Mouse (Mus musculus): ENCODE results near the gene Srsf2. TPM values are rescaled to one million over a fixed set of nuclear protein-coding genes. Genes with fewer than 3 reads are reported as not detected.
"Not testable (repeated sequence)": the region's sequence is repeated elsewhere in the genome, so short reads cannot be mapped to it uniquely, and the experiment has no call there.

The Srsf2 gene
- polyA plus RNA-seq (2015; fragmentation: Nextera tagmentation; extraction: Ambion mirVana), result 345 and 360 TPM in 2 replicates

- Histone ChIP-seq H3K9me3 (replicated peaks; ENCODE audit: control insufficient read depth, low read length) (no peaks in the 10 kb centered on the region), H3K4me1 (ENCODE audit: control insufficient read depth, low read depth, low read length) (peaks cover 12% of the 10 kb centered on the region), H3K4me3 (ENCODE audit: low read depth, low read length) (peak within 1 kb of the TSS; percentile 96), H3K27ac (ENCODE audit: low read length) (peak within 1 kb of the TSS; percentile 92), H3K4me2 (ENCODE audit: low read depth, low read length) (peak within 1 kb of the TSS; percentile 90), H3K36me3 (ENCODE audit: control insufficient read depth, insufficient read depth) (peaks cover 29% of the 10 kb centered on the region), H3K9ac (ENCODE audit: low read depth, low read length) (peak within 1 kb of the TSS; percentile 96), H3K27me3 (ENCODE audit: control insufficient read depth, insufficient read depth, low read depth, low read length) (no peaks in the 10 kb centered on the region)
- WGBS (ENCODE audit: insufficient replicate concordance), result under 1% methylated on average over 72 of the region's 74 CpGs
- peak; percentile 79 for ATAC-seq (ENCODE audit: low read depth)
Observed at GRCm38 (mm10) chr11:116852891-116853511, at the start of gene Srsf2. TSS of gene Srsf2 (minus strand) at chr11:116853094.

- not testable (repeated sequence) for H3K36me3 ChIP-seq (ENCODE audit: control insufficient read depth, insufficient read depth); H3K9me3 ChIP-seq (replicated peaks; ENCODE audit: control insufficient read depth, low read length); H3K27ac ChIP-seq (ENCODE audit: low read length); H3K4me3 ChIP-seq (ENCODE audit: low read depth, low read length); ATAC-seq (ENCODE audit: low read depth); H3K9ac ChIP-seq (ENCODE audit: low read depth, low read length); H3K4me2 ChIP-seq (ENCODE audit: low read depth, low read length); H3K4me1 ChIP-seq (ENCODE audit: control insufficient read depth, low read depth, low read length)
- WGBS (ENCODE audit: insufficient replicate concordance), result 65% methylated on average over 10 of the region's 10 CpGs
- H3K27me3 ChIP-seq (ENCODE audit: control insufficient read depth, insufficient read depth, low read depth, low read length), result peaks cover 22% of the 10 kb centered on the region
Observed at GRCm38 (mm10) chr11:116902588-116902987, 49.7 kb upstream of the Srsf2 start.

GRCm38 (mm10) chr11:116899247-116899646, 46.4 kb upstream of the Srsf2 start:
- Histone ChIP-seq H3K4me1 (ENCODE audit: control insufficient read depth, low read depth, low read length) (no peaks in the 10 kb centered on the region), H3K27me3 (ENCODE audit: control insufficient read depth, insufficient read depth, low read depth, low read length) (peaks cover 3% of the 10 kb centered on the region), H3K36me3 (ENCODE audit: control insufficient read depth, insufficient read depth) (no peaks in the 10 kb centered on the region), H3K4me3 (ENCODE audit: low read depth, low read length) (no peak overlapping the region), H3K9ac (ENCODE audit: low read depth, low read length) (no peak overlapping the region), H3K27ac (ENCODE audit: low read length) (no peak overlapping the region), H3K9me3 (replicated peaks; ENCODE audit: control insufficient read depth, low read length) (no peaks in the 10 kb centered on the region), H3K4me2 (ENCODE audit: low read depth, low read length) (no peak overlapping the region)
- 80% methylated on average over 12 of the region's 12 CpGs for WGBS (ENCODE audit: insufficient replicate concordance)
- no peak for ATAC-seq (ENCODE audit: low read depth)

GRCm38 (mm10) chr11:116895402-116895801, 42.5 kb upstream of the Srsf2 start:
- peaks cover 2% of the 10 kb centered on the region; the same call in 1 of the 2 replicates for H3K27me3 ChIP-seq (ENCODE audit: control insufficient read depth, insufficient read depth, low read depth, low read length)
- no peaks in the 10 kb centered on the region for H3K36me3 ChIP-seq (ENCODE audit: control insufficient read depth, insufficient read depth)
- no peak overlapping the region for H3K4me2 ChIP-seq (ENCODE audit: low read depth, low read length)
- no peak overlapping the region for H3K4me3 ChIP-seq (ENCODE audit: low read depth, low read length)
- H3K27ac ChIP-seq (ENCODE audit: low read length), result no peak overlapping the region
- H3K9me3 ChIP-seq (replicated peaks; ENCODE audit: control insufficient read depth, low read length), result no peaks in the 10 kb centered on the region
- no peaks in the 10 kb centered on the region for H3K4me1 ChIP-seq (ENCODE audit: control insufficient read depth, low read depth, low read length)
- ATAC-seq (ENCODE audit: low read depth), result no peak
- no peak overlapping the region for H3K9ac ChIP-seq (ENCODE audit: low read depth, low read length)
- 51% methylated on average over 3 of the region's 3 CpGs for WGBS (ENCODE audit: insufficient replicate concordance)

- Histone ChIP-seq H3K9ac (ENCODE audit: low read depth, low read length) (no peak overlapping the region), H3K9me3 (replicated peaks; ENCODE audit: control insufficient read depth, low read length) (no peaks in the 10 kb centered on the region), H3K4me1 (ENCODE audit: control insufficient read depth, low read depth, low read length) (no peaks in the 10 kb centered on the region), H3K27me3 (ENCODE audit: control insufficient read depth, insufficient read depth, low read depth, low read length) (peaks cover 4% of the 10 kb centered on the region; the same call in 1 of the 2 replicates), H3K4me2 (ENCODE audit: low read depth, low read length) (no peak overlapping the region), H3K27ac (ENCODE audit: low read length) (no peak overlapping the region), H3K4me3 (ENCODE audit: low read depth, low read length) (no peak overlapping the region), H3K36me3 (ENCODE audit: control insufficient read depth, insufficient read depth) (no peaks in the 10 kb centered on the region)
- WGBS (ENCODE audit: insufficient replicate concordance), result 57% methylated on average over 19 of the region's 19 CpGs
- no peak for ATAC-seq (ENCODE audit: low read depth)
Observed at GRCm38 (mm10) chr11:116893532-116894442, 40.9 kb upstream of the Srsf2 start.

GRCm38 (mm10) chr11:116887136-116887535, 34.2 kb upstream of the Srsf2 start:
- H3K4me2 ChIP-seq (ENCODE audit: low read depth, low read length), result no peak overlapping the region
- H3K9me3 ChIP-seq (replicated peaks; ENCODE audit: control insufficient read depth, low read length), result no peaks in the 10 kb centered on the region
- no peak overlapping the region for H3K27ac ChIP-seq (ENCODE audit: low read length)
- peaks cover 4% of the 10 kb centered on the region; the same call in 1 of the 2 replicates for H3K27me3 ChIP-seq (ENCODE audit: control insufficient read depth, insufficient read depth, low read depth, low read length)
- H3K4me3 ChIP-seq (ENCODE audit: low read depth, low read length), result no peak overlapping the region
- no peak for ATAC-seq (ENCODE audit: low read depth)
- WGBS (ENCODE audit: insufficient replicate concordance), result 34% methylated on average over 5 of the region's 5 CpGs
- no peak overlapping the region for H3K9ac ChIP-seq (ENCODE audit: low read depth, low read length)
- no peaks in the 10 kb centered on the region for H3K36me3 ChIP-seq (ENCODE audit: control insufficient read depth, insufficient read depth)
- H3K4me1 ChIP-seq (ENCODE audit: control insufficient read depth, low read depth, low read length), result no peaks in the 10 kb centered on the region

- Histone ChIP-seq H3K9me3 (replicated peaks; ENCODE audit: control insufficient read depth, low read length) (no peaks in the 10 kb centered on the region), H3K36me3 (ENCODE audit: control insufficient read depth, insufficient read depth) (no peaks in the 10 kb centered on the region), H3K9ac (ENCODE audit: low read depth, low read length) (no peak overlapping the region), H3K27ac (ENCODE audit: low read length) (no peak overlapping the region), H3K27me3 (ENCODE audit: control insufficient read depth, insufficient read depth, low read depth, low read length) (0 out of 2 replicates have a peak, but pooled peaks cover 2% of the 10 kb centered on the region), H3K4me3 (ENCODE audit: low read depth, low read length) (no peak overlapping the region), H3K4me1 (ENCODE audit: control insufficient read depth, low read depth, low read length) (no peaks in the 10 kb centered on the region), H3K4me2 (ENCODE audit: low read depth, low read length) (no peak overlapping the region)
- ATAC-seq (ENCODE audit: low read depth), result no peak
- 6% methylated on average over 28 of the region's 28 CpGs for WGBS (ENCODE audit: insufficient replicate concordance)
Observed at GRCm38 (mm10) chr11:116885275-116886151, 32.6 kb upstream of the Srsf2 start.

GRCm38 (mm10) chr11:116884061-116884460, 31.2 kb upstream of the Srsf2 start:
- Histone ChIP-seq H3K9me3 (replicated peaks; ENCODE audit: control insufficient read depth, low read length) (no peaks in the 10 kb centered on the region), H3K4me3 (ENCODE audit: low read depth, low read length) (no peak overlapping the region), H3K4me2 (ENCODE audit: low read depth, low read length) (no peak overlapping the region), H3K27me3 (ENCODE audit: control insufficient read depth, insufficient read depth, low read depth, low read length) (no peaks in the 10 kb centered on the region), H3K9ac (ENCODE audit: low read depth, low read length) (no peak overlapping the region), H3K36me3 (ENCODE audit: control insufficient read depth, insufficient read depth) (no peaks in the 10 kb centered on the region), H3K4me1 (ENCODE audit: control insufficient read depth, low read depth, low read length) (no peaks in the 10 kb centered on the region), H3K27ac (ENCODE audit: low read length) (no peak overlapping the region)
- 66% methylated on average over 6 of the region's 6 CpGs for WGBS (ENCODE audit: insufficient replicate concordance)
- ATAC-seq (ENCODE audit: low read depth), result no peak
